Mouse (Mus musculus) stomach, postnatal 0 days (tissue): ENCODE results near the gene Xrcc1.

Experiments used
- CTCF ChIP-seq: IDR thresholded peaks from 2 replicates; pipeline ENCODE4 v1.5.1; 2016; ENCODE audit warnings: antibody characterized with exemption, low read depth, mild to moderate bottlenecking, moderate library complexity
- EP300 ChIP-seq: optimal IDR thresholded peaks from 2 replicates; pipeline ENCODE3; 2016; ENCODE audit warnings: antibody characterized with exemption

DNA sequence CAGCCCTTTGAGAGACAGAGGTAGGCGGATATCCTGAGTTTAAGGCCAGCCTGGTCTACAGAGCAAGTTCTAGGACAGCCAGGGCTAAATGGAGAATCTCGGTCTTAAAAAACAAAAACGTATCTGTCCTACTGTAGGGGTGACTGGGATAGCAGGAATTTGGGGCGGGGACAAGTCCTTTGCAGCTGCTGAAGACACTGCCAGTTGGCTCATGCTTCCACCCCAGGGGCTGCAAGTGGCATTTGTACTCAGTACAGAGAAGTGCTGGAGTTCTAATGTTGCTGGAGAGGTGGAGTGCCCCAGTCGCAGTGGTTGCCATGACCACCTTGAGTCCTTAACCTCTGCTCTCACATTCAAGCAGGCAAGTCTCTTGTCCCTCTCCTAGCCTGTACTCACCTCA is 23.3 kb upstream of the Xrcc1 start:
- TF ChIP-seq CTCF, result no peak
- TF ChIP-seq EP300, result no peak
